Mouse (Mus musculus): ENCODE measurements around the gene Col10a1. TPM values are rescaled to one million over a fixed set of nuclear protein-coding genes. Genes with fewer than 3 reads are reported as not detected.
A peak's percentile ranks its signal among the peaks of the same experiment; 100 is the strongest.
"Not testable (repeated sequence)": the region's sequence is repeated elsewhere in the genome, so short reads cannot be mapped to it uniquely, and the experiment has no call there.

The Col10a1 gene
- polyA plus RNA-seq, 1 experiment from 2014 or later, result 0.11 TPM

- Histone ChIP-seq H3K9ac (ENCODE audit: low read depth, low read length) (no peak overlapping the region), H3K36me3 (ENCODE audit: control insufficient read depth, insufficient read depth, low read length) (no peaks in the 10 kb centered on the region), H3K4me3 (ENCODE audit: low read length) (no peak overlapping the region), H3K4me2 (ENCODE audit: low read length) (no peak overlapping the region), H3K27ac (ENCODE audit: low read depth, low read length) (no peak overlapping the region), H3K9me3 (ENCODE audit: control insufficient read depth, low read length) (no peaks in the 10 kb centered on the region), H3K4me1 (ENCODE audit: control insufficient read depth, insufficient read depth, low read depth, low read length) (no peaks in the 10 kb centered on the region), H3K27me3 (replicated peaks; ENCODE audit: control insufficient read depth, insufficient read depth, low read length) (no peaks in the 10 kb centered on the region)
- ATAC-seq, result no peak
Observed at GRCm38 (mm10) chr10:34399267-34399666, 9.5 kb downstream of the Col10a1 start.

DNA sequence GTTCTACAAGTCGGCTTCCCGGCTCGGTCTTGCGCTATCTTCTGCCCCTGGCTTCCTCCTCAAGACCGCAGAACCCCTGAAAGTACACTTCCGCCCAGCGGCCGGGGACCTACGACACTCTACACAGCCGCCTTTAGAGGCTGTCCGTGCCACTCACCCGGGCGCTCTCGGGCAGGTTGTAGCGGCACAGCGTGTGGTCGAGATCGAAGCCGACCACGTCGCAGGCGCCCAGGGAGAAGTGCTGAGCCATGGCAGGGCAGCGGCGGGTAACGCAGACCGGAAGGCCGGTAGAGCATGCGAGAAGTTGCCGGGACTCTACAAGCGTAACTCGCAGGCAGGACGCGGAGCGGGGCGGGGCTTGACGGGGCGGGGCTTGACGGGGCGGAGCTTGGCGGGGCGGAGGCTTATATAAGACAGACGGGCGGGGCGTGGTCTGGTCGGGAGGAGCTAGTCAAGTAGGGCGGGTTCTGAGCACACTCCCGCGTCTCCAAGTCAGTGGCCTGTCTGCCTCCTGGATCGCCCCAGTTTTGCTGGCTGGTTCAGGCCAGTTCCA, 28.5 kb downstream of the Col10a1 start, which contains the start of gene Nt5dc1:
TSS of gene Nt5dc1 (minus strand) at position 349 of the 553 bp plus-strand sequence.
- H3K9me3 ChIP-seq (ENCODE audit: control insufficient read depth, low read length), result no peaks in the 10 kb centered on the region
- under 1% methylated on average over 41 of the region's 49 CpGs for WGBS
- H3K4me2 ChIP-seq (ENCODE audit: low read length), result peak within 1 kb of the TSS; percentile 80
- H3K27me3 ChIP-seq (replicated peaks; ENCODE audit: control insufficient read depth, insufficient read depth, low read length), result no peaks in the 10 kb centered on the region
- 0 out of 2 replicates have a peak, but pooled peaks cover 2% of the 10 kb centered on the region for H3K4me1 ChIP-seq (ENCODE audit: control insufficient read depth, insufficient read depth, low read depth, low read length)
- H3K4me3 ChIP-seq (ENCODE audit: low read length), result peak within 1 kb of the TSS; percentile 67
- peak within 1 kb of the TSS; percentile 73 for H3K9ac ChIP-seq (ENCODE audit: low read depth, low read length)
- peak; percentile 99 for ATAC-seq
- H3K27ac ChIP-seq (ENCODE audit: low read depth, low read length), result peak within 1 kb of the TSS; percentile 60; the same call in 1 of the 2 replicates
- H3K36me3 ChIP-seq (ENCODE audit: control insufficient read depth, insufficient read depth, low read length), result no peaks in the 10 kb centered on the region

DNA sequence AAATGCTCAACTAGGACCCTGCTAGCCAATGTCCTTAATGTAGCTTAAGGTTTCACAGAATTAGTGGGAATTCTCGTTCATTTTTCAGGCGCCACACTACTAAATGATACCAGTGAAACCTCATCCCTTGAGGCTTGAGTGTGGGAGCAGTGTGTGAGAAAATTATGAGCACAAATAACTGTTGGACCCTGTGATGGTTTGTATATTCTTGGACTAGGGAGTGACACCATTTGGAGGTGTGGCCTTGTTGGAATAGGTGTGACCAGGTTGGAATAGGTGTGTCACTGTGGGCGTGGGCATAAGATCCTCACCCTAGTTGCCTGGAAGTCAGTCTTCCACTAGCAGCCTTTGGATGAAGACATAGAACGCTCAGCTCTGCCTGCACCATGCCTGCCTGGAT, 29.0 kb downstream of the Col10a1 start:
- H3K27ac ChIP-seq (ENCODE audit: low read depth, low read length); H3K27me3 ChIP-seq (replicated peaks; ENCODE audit: control insufficient read depth, insufficient read depth, low read length); ATAC-seq; H3K9me3 ChIP-seq (ENCODE audit: control insufficient read depth, low read length); H3K4me1 ChIP-seq (ENCODE audit: control insufficient read depth, insufficient read depth, low read depth, low read length); H3K36me3 ChIP-seq (ENCODE audit: control insufficient read depth, insufficient read depth, low read length): not testable (repeated sequence)
- Histone ChIP-seq H3K9ac (ENCODE audit: low read depth, low read length) (peak overlapping the region; percentile 73), H3K4me3 (ENCODE audit: low read length) (peak overlapping the region; percentile 67), H3K4me2 (ENCODE audit: low read length) (peak overlapping the region; percentile 80)
- 83% methylated on average over 4 of the region's 4 CpGs for WGBS

GRCm38 (mm10) chr10:34431783-34432182, 42.0 kb downstream of the Col10a1 start:
- Histone ChIP-seq H3K36me3 (ENCODE audit: control insufficient read depth, insufficient read depth, low read length) (no peaks in the 10 kb centered on the region), H3K9me3 (ENCODE audit: control insufficient read depth, low read length) (no peaks in the 10 kb centered on the region), H3K4me3 (ENCODE audit: low read length) (no peak overlapping the region), H3K9ac (ENCODE audit: low read depth, low read length) (no peak overlapping the region), H3K27me3 (replicated peaks; ENCODE audit: control insufficient read depth, insufficient read depth, low read length) (no peaks in the 10 kb centered on the region), H3K4me2 (ENCODE audit: low read length) (no peak overlapping the region), H3K4me1 (ENCODE audit: control insufficient read depth, insufficient read depth, low read depth, low read length) (no peaks in the 10 kb centered on the region), H3K27ac (ENCODE audit: low read depth, low read length) (no peak overlapping the region)
- ATAC-seq, result no peak

GRCm38 (mm10) chr10:34434191-34434590, 44.4 kb downstream of the Col10a1 start:
- not testable (repeated sequence) for H3K27me3 ChIP-seq (replicated peaks; ENCODE audit: control insufficient read depth, insufficient read depth, low read length); H3K9me3 ChIP-seq (ENCODE audit: control insufficient read depth, low read length); H3K36me3 ChIP-seq (ENCODE audit: control insufficient read depth, insufficient read depth, low read length); H3K27ac ChIP-seq (ENCODE audit: low read depth, low read length); H3K4me2 ChIP-seq (ENCODE audit: low read length); H3K9ac ChIP-seq (ENCODE audit: low read depth, low read length); ATAC-seq; H3K4me3 ChIP-seq (ENCODE audit: low read length); H3K4me1 ChIP-seq (ENCODE audit: control insufficient read depth, insufficient read depth, low read depth, low read length)
- WGBS, result 95% methylated on average over 6 of the region's 14 CpGs

Other genes with a start within 250 kb of the Col10a1 start
- gene Dse, start 182.3 kb upstream of the Col10a1 start, polyA plus RNA-seq (2015; fragmentation: Nextera tagmentation; extraction: Ambion mirVana), result 6.1 and 9.1 TPM in 2 replicates
- 125 and 134 TPM in 2 replicates for gene Tspyl1, start 107.8 kb upstream of the Col10a1 start, polyA plus RNA-seq (2015; fragmentation: Nextera tagmentation; extraction: Ambion mirVana)
- gene Tspyl4, start 92.5 kb upstream of the Col10a1 start, polyA plus RNA-seq (2015; fragmentation: Nextera tagmentation; extraction: Ambion mirVana), result 413 and 424 TPM in 2 replicates
- gene Nt5dc1, start 28.6 kb downstream of the Col10a1 start, polyA plus RNA-seq (2015; fragmentation: Nextera tagmentation; extraction: Ambion mirVana), result 2.0 and 2.6 TPM in 2 replicates
- 0.65 and 1.1 TPM in 2 replicates for gene Frk, start 93.4 kb downstream of the Col10a1 start, polyA plus RNA-seq (2015; fragmentation: Nextera tagmentation; extraction: Ambion mirVana)

Data from hindbrain, embryonic 16.5 days (tissue).